Mouse (Mus musculus) liver, embryonic 12.5 days (tissue): Measurements from ENCODE around the gene Olfr1230. TPM values are rescaled to one million over a fixed set of nuclear protein-coding genes. Genes with fewer than 3 reads are reported as not detected.

Experiments
- ATAC-seq: fragments of 200-750 bp; cut with Nextera tagmentation; 2 replicates; pipeline ENCODE4 v1.8.0; 2017; ENCODE audit warnings: moderate number of reproducible peaks, mild to moderate bottlenecking, moderate library complexity
- H3K27ac ChIP-seq: fragments of 300-500 bp; sonication (generic); 2 replicates; pipeline ENCODE4 v1.5.1; 2016; ENCODE audit warnings: mild to moderate bottlenecking
- H3K27me3 ChIP-seq: fragments of 300-500 bp; sonication (generic); replicated peaks from 2 replicates; pipeline ENCODE4 v1.6.1; 2016; ENCODE audit warnings: mild to moderate bottlenecking, moderate library complexity
- H3K36me3 ChIP-seq: fragments of 300-500 bp; sonication (generic); 2 replicates; pipeline ENCODE4 v1.6.1; 2016; ENCODE audit warnings: mild to moderate bottlenecking, moderate library complexity
- H3K4me1 ChIP-seq: fragments of 300-500 bp; sonication (generic); 2 replicates; pipeline ENCODE4 v1.6.1; 2016
- H3K4me2 ChIP-seq: fragments of 300-500 bp; sonication (generic); 2 replicates; pipeline ENCODE4 v1.6.1; 2016; ENCODE audit warnings: mild to moderate bottlenecking, moderate library complexity
- H3K4me3 ChIP-seq: fragments of 300-500 bp; sonication (generic); 2 replicates; pipeline ENCODE4 v1.5.1; 2016; ENCODE audit warnings: mild to moderate bottlenecking, moderate library complexity
- H3K9ac ChIP-seq: fragments of 300-500 bp; sonication (generic); 2 replicates; pipeline ENCODE4 v1.6.1; 2016; ENCODE audit warnings: mild to moderate bottlenecking, moderate library complexity
- H3K9me3 ChIP-seq: fragments of 300-500 bp; sonication (generic); replicated peaks from 2 replicates; pipeline ENCODE4 v1.6.1; 2016; ENCODE audit warnings: mild to moderate bottlenecking, moderate library complexity
- WGBS: fragments of 180-500 bp; shearing (Covaris S2); methylation state at CpG from one replicate; pipeline ENCODE4 v1.1.7; 2016; ENCODE audit not compliant: insufficient replicate concordance; 5-methylcytosine and 5-hydroxymethylcytosine counted together
- polyA plus RNA-seq: library from polyadenylated mRNA; unstranded; fragments of >200 nt; fragmentation: Nextera tagmentation; extraction: Ambion mirVana; gene quantifications from 2 replicates; pipeline ENCODE4 v1.2.1, GENCODE M21; 2016

Gene Olfr1230
- not detected in 2 replicates for polyA plus RNA-seq

DNA sequence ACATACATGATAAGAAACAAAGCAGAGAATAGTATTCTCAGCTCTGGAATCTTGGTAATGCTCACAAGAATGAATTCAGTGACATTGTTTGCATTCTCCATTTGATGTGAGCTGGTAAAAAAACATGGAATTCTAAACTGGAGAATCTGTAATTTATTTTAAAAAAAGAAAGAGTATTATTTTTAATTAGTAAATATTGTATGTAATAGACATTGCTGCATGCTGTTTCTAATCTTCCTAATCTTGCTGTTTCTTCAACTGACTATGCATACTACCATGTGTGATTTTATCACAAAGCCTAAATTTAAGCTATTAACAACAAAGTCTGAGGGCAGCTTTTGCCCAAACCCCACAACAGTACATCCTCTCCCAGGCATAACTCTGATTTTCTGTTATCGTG, at the start of gene Olfr1230:
TSS of gene Olfr1230 (minus strand) at position 101 of the 400 bp plus-strand sequence.
- 54% methylated on average over 1 of the region's 1 CpGs for WGBS
- Histone ChIP-seq H3K4me2 (no peak within 1 kb of the TSS), H3K4me1 (no peaks in the 10 kb centered on the region), H3K9me3 (no peaks in the 10 kb centered on the region), H3K27ac (no peak within 1 kb of the TSS), H3K36me3 (no peaks in the 10 kb centered on the region), H3K27me3 (no peaks in the 10 kb centered on the region), H3K4me3 (no peak within 1 kb of the TSS), H3K9ac (no peak within 1 kb of the TSS)
- no peak for ATAC-seq

DNA sequence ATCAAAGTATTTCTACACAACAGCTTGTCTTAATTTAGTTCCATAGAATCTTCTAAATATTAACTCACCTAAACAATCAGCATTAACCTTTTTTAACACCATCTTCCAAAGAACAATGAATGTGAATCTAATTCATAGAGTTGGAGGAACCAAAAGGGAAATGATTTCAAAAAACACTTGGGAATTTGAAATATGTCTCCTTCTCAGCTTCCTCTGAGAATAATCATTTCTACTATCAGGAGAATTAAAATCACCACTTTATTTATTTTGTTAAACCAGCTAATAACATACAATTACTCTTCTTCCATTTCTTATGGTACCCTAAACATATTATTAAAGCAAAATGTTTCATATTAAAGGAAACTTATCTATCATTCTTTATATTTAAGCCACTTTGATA, 45.2 kb upstream of the Olfr1230 start, which contains the start of gene Olfr1233:
TSS of gene Olfr1233 (minus strand) at position 101 of the 400 bp plus-strand sequence.
- H3K4me2 ChIP-seq, result no peak within 1 kb of the TSS
- H3K9ac ChIP-seq, result no peak within 1 kb of the TSS
- H3K36me3 ChIP-seq, result no peaks in the 10 kb centered on the region
- no peaks in the 10 kb centered on the region for H3K27me3 ChIP-seq
- H3K4me1 ChIP-seq, result no peaks in the 10 kb centered on the region
- H3K9me3 ChIP-seq, result no peaks in the 10 kb centered on the region
- no peak within 1 kb of the TSS for H3K27ac ChIP-seq
- ATAC-seq, result no peak
- H3K4me3 ChIP-seq, result no peak within 1 kb of the TSS

DNA sequence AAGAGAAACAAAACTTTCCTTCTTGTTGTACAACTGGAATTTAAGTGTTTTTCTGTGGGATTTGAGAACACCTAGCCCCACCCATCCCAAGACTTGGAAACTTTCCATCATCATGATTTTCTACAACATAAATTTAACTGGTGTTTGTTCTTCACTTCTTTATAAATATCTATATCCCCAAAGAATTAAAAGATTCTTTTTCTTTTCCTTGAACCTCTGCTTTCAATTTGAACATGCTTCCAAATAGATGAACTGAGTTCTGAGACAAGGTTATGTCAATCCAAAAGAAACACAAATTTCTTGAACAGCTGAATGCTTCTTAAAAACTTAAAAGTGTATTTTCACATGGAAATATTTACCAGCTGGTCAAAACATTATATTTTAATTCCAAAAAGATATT, 32.5 kb upstream of the Olfr1230 start, which contains the start of gene Olfr1232:
TSS of gene Olfr1232 (minus strand) at position 101 of the 400 bp plus-strand sequence.
- no peaks in the 10 kb centered on the region for H3K9me3 ChIP-seq
- H3K27me3 ChIP-seq, result no peaks in the 10 kb centered on the region
- no peak within 1 kb of the TSS for H3K9ac ChIP-seq
- ATAC-seq, result no peak
- no peak within 1 kb of the TSS for H3K4me3 ChIP-seq
- no peaks in the 10 kb centered on the region for H3K4me1 ChIP-seq
- no peaks in the 10 kb centered on the region for H3K36me3 ChIP-seq
- H3K27ac ChIP-seq, result no peak within 1 kb of the TSS
- no peak within 1 kb of the TSS for H3K4me2 ChIP-seq

DNA sequence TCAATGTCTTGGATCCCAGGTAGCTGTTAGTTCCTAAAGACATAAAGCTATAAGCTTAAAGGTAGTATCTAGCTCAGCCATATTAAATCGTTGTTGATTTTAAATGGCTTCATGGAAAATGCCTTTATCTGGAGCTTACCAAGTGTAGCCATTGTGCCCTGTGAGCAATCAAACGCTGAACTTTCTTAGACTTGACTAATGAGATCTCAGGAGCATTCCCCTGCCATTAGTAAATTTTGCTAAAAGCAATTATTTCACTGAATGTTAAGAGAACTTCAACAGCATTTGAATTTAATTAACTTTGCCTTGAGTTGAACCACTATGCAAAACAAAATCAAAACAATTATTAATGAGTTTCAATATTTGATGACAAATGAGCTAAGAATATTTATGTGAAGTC, 9.9 kb upstream of the Olfr1230 start, which contains the start of gene Olfr1231:
TSS of gene Olfr1231 (minus strand) at position 101 of the 400 bp plus-strand sequence.
- no peak within 1 kb of the TSS for H3K9ac ChIP-seq
- ATAC-seq, result no peak
- no peaks in the 10 kb centered on the region for H3K36me3 ChIP-seq
- no peak within 1 kb of the TSS for H3K4me2 ChIP-seq
- no peaks in the 10 kb centered on the region for H3K9me3 ChIP-seq
- 69% methylated on average over 2 of the region's 2 CpGs for WGBS
- H3K4me3 ChIP-seq, result no peak within 1 kb of the TSS
- no peak within 1 kb of the TSS for H3K27ac ChIP-seq
- no peaks in the 10 kb centered on the region for H3K27me3 ChIP-seq
- no peaks in the 10 kb centered on the region for H3K4me1 ChIP-seq

DNA sequence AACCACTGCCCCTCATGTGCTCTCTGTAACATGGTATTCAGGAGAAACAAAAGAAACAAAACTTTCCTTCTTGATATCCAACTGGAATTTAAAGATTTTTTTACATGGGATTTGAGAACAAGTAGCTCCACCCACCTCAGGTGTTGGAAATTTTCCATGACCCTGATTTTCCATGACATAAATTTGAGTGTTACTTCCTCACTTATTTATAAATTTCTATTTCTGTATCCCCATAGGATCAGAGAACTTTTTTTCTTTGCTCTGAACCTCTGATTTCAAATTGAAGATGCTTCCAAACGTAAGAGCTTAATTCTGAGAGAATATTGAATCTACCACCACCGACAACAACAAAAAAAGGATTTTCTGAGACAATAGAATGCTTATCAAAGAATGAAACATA, 9.2 kb downstream of the Olfr1230 start, which contains the start of gene Olfr1229:
TSS of gene Olfr1229 (minus strand) at position 101 of the 400 bp plus-strand sequence.
- H3K4me3 ChIP-seq, result no peak within 1 kb of the TSS
- 55% methylated on average over 2 of the region's 2 CpGs for WGBS
- no peak within 1 kb of the TSS for H3K4me2 ChIP-seq
- H3K9ac ChIP-seq, result no peak within 1 kb of the TSS
- no peaks in the 10 kb centered on the region for H3K36me3 ChIP-seq
- no peak within 1 kb of the TSS for H3K27ac ChIP-seq
- no peaks in the 10 kb centered on the region for H3K9me3 ChIP-seq
- H3K27me3 ChIP-seq, result no peaks in the 10 kb centered on the region
- ATAC-seq, result no peak
- H3K4me1 ChIP-seq, result no peaks in the 10 kb centered on the region

DNA sequence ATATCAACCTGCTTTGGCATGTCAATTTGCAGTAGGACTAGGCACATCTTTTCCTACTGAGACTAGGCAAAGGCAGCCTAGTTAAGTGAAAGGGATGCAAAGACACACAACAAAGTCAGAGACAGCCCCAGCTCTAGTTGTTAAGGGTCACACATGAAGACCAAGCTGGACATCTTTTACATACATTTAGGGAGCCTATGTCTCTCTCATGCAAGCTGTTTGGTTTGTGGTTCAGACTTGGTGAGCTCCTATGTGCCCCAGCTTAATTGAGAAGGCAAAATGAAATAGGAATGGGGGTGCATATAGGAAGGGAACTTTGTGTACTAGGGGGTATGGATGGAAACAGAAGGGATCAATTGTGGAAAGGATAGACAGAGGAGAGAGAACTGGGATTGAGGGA, 43.1 kb downstream of the Olfr1230 start, which contains the start of gene Olfr1228:
TSS of gene Olfr1228 (minus strand) at position 101 of the 400 bp plus-strand sequence.
- H3K9ac ChIP-seq, result no peak within 1 kb of the TSS
- no peak for ATAC-seq
- no peaks in the 10 kb centered on the region for H3K36me3 ChIP-seq
- no peak within 1 kb of the TSS for H3K4me2 ChIP-seq
- no peaks in the 10 kb centered on the region for H3K9me3 ChIP-seq
- no peaks in the 10 kb centered on the region for H3K27me3 ChIP-seq
- H3K4me1 ChIP-seq, result no peaks in the 10 kb centered on the region
- no peak within 1 kb of the TSS for H3K27ac ChIP-seq
- H3K4me3 ChIP-seq, result no peak within 1 kb of the TSS

Other genes starting within 250 kb of the Olfr1230 start
- not detected in 2 replicates for gene Olfr1218, start 236.1 kb downstream of the Olfr1230 start, polyA plus RNA-seq
- not detected in 2 replicates for gene Olfr1219, start 213.8 kb downstream of the Olfr1230 start, polyA plus RNA-seq
- not detected in 2 replicates for gene Olfr1220, start 190.4 kb downstream of the Olfr1230 start, polyA plus RNA-seq
- gene Olfr1221, start 180.0 kb downstream of the Olfr1230 start, polyA plus RNA-seq, result not detected in 2 replicates
- gene Olfr1222, start 164.2 kb downstream of the Olfr1230 start, polyA plus RNA-seq, result not detected in 2 replicates
- gene Olfr1223, start 145.7 kb downstream of the Olfr1230 start, polyA plus RNA-seq, result not detected in 2 replicates
- gene Olfr1224-ps1, start 133.2 kb downstream of the Olfr1230 start, polyA plus RNA-seq, result not detected in 2 replicates
- not detected in 2 replicates for gene Olfr1225, start 122.6 kb downstream of the Olfr1230 start, polyA plus RNA-seq
- not detected in 2 replicates for gene Olfr1226, start 97.2 kb downstream of the Olfr1230 start, polyA plus RNA-seq
- not detected in 2 replicates for gene Olfr1228, start 43.2 kb downstream of the Olfr1230 start, polyA plus RNA-seq
- gene Olfr1229, start 9.3 kb downstream of the Olfr1230 start, polyA plus RNA-seq, result not detected in 2 replicates
- gene Olfr1231, start 9.8 kb upstream of the Olfr1230 start, polyA plus RNA-seq, result not detected in 2 replicates
- gene Olfr1232, start 32.4 kb upstream of the Olfr1230 start, polyA plus RNA-seq, result not detected in 2 replicates
- not detected in 2 replicates for gene Olfr1233, start 45.1 kb upstream of the Olfr1230 start, polyA plus RNA-seq
- not detected in 2 replicates for gene Olfr1234, start 67.6 kb upstream of the Olfr1230 start, polyA plus RNA-seq
- not detected in 2 replicates for gene Olfr1238, start 112.4 kb upstream of the Olfr1230 start, polyA plus RNA-seq
- gene Olfr1239, start 123.1 kb upstream of the Olfr1230 start, polyA plus RNA-seq, result not detected in 2 replicates
- gene Olfr1240, start 145.7 kb upstream of the Olfr1230 start, polyA plus RNA-seq, result not detected in 2 replicates
- gene Olfr1241, start 189.9 kb upstream of the Olfr1230 start, polyA plus RNA-seq, result not detected in 2 replicates
- gene Olfr1242, start 201.1 kb upstream of the Olfr1230 start, polyA plus RNA-seq, result not detected in 2 replicates
- gene Olfr1243, start 234.2 kb upstream of the Olfr1230 start, polyA plus RNA-seq, result not detected in 2 replicates